Mouse (Mus musculus) cerebellum, adult 8-10 months (tissue): ENCODE results near the gene Odf3.

Experiments
- DNase-seq: peaks from one replicate; pipeline ENCODE4 v3.0.0; 2022

The Odf3 gene

DNA sequence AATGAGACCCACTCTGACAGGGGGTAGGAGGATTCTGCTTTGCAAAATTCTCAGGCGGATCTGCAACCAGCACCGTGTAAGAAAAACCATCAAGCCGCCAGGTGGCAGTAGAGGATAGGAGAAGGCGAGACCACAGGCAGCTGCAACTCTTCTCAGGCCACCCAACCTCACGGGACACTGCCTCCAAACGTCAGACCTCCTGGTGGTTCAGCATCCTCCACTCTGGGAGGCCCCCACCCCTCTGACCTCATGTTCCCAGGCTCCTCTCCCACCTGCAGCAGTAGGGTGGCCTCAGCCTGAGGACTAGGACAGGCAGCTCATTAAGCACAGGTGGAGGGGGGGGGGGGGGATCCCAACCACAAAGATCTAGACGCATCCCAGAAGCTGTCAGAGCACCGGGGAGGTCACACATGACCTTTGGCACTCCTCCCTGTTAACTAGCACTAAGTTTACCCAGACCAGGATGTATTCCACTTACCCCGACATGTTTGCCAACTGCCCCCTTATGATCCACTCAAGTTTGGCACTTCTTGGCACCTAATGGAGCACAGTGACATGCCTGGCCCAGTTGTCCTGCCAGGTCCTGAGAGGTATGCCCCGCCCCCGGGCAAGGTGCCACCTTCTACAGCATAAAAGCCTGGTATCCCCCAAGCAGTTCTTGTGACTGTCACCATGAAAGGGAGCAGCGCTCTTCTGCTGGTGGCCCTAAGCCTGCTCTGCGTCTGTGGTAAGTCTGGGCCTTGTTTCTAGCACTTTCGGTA, 2.5 kb upstream of the Odf3 start, which contains the start of gene Scgb1c1:
TSS of gene Scgb1c1 (plus strand) at position 643 of the 761 bp plus-strand sequence.
- DNase-seq, result peak; percentile 90

DNA sequence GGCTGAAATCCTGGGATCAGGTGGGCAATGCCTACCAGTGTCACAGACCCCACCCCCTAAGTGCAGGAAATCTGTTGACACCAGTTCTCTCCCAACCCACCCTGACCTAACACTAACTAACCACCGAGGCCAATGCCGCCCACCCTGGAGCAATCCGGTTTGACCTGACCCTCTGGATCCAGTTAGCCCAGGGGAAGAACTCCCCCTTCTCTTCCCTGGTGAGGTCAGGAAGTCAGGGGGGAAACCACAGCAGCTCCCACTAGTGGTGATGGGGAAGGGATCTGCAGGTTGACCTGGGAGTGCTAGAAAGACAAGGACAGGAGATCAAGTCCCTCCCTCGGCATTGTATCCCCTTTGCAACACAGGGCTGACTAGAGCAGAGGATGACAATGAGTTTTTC, 1.9 kb upstream of the Odf3 start:
- no peak for DNase-seq

DNA sequence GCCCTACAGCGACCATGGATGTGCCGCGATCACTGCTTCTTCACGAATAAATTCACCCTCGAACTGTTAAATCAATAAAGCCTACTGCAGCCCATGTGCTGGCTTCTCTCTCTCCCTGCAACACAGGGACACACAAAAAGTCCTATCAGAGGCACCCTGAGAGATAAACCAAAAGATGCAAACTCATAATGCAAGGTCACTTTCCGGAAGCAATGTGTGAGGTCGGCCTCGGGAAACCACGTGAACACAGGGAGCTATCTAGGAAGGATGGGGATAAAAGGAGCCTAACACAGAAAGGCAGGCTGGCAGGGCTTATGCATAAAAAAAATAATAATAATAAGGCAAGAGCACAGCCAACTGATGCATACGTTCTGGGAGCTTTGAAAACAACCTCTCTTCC, 929 bp upstream of the Odf3 start:
- DNase-seq, result no peak

DNA sequence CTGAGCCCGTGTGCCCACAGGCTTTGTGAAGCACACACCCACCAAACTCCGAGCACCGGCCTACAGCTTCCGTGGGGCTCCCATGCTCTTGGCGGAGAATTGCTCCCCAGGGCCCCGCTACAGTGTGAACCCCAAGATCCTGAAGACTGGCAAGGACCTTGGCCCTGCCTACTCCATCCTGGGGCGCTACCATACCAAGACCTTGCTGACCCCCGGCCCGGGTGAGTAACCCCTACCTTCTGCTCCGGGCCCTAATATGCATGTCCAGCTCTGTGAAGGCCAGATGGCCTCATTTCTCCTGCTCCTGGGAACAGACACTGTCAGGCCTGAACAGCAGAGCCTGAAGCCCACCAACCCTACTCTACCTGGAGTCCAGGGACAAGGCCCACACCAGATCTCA, 986 bp downstream of the Odf3 start:
- no peak for DNase-seq

DNA sequence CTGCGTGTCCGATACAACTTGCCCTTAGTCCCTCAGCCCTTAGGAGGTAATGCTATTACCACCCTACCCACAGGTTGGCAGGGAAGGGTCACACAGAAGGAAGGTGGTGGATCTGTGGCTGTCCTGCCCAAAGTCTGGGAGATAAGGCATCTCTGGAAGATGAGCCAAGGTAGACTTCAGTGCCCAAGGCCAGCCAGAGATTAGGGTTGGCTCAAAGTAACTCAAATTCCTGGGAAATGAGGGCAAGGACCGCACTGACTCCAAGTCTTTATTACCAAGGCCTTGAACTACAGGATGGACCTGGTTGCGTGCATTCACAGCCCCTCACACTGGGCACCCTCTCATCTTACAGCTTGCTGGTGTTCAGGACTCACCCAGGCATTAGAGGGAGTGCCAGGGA, 4.3 kb downstream of the Odf3 start:
- DNase-seq, result no peak

DNA sequence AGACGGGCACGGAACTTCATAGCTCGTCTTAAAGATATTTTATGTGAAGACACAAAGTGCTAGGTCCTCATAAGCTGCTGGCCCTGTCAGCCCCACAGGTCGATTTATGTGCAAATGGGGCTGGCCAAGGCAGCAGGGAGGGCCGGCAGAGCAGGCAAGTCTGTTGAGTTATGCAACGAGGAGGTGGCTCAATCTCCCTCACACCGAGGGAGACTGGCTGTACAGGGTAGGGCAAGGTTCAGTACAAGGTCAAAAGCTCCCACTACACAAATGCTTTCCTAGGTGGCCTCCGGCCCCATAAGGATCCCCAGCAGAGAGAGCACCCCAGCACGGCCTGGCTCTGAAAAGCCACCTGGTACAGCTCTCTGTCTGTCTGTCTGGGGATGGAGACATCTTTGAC, 5.8 kb downstream of the Odf3 start:
- no peak for DNase-seq

DNA sequence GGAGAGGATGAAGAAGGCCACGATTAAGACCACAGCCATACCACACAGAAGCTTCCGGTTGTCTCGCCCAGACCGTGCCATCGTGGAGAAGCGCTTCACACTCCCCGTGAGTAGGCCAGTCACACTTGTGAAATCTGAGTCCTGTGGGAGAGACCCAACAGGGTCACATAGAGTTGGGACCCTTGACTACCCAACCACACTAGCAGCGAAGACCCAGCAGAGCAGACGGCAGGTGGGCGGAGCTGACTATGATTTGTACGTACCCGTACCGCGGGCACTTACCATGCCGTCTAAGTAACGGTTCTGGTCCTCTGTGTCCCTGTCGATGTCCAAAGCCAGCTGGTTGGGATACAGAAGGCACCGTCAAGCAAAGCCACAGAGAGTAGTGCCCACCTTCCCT, 6.9 kb downstream of the Odf3 start:
- no peak for DNase-seq

DNA sequence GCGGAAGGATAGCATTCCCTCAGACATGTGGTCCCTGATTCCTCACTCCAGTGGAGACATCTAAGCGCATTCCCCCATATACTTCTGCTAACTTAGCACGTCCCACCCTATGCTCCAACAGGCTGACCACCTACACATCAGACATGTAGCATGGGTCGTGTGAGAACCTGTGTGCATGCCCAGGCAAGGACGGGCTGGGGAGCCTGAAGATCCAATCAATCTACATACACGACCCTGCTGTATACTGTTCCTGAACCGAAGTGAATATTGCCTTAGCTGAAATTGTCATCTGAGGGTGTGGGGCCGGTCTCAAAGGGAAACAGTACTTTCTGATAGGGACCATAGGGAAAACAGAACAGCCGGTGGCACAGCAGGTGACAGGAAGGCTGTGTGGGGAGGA, 7.6 kb downstream of the Odf3 start:
- DNase-seq, result no peak

DNA sequence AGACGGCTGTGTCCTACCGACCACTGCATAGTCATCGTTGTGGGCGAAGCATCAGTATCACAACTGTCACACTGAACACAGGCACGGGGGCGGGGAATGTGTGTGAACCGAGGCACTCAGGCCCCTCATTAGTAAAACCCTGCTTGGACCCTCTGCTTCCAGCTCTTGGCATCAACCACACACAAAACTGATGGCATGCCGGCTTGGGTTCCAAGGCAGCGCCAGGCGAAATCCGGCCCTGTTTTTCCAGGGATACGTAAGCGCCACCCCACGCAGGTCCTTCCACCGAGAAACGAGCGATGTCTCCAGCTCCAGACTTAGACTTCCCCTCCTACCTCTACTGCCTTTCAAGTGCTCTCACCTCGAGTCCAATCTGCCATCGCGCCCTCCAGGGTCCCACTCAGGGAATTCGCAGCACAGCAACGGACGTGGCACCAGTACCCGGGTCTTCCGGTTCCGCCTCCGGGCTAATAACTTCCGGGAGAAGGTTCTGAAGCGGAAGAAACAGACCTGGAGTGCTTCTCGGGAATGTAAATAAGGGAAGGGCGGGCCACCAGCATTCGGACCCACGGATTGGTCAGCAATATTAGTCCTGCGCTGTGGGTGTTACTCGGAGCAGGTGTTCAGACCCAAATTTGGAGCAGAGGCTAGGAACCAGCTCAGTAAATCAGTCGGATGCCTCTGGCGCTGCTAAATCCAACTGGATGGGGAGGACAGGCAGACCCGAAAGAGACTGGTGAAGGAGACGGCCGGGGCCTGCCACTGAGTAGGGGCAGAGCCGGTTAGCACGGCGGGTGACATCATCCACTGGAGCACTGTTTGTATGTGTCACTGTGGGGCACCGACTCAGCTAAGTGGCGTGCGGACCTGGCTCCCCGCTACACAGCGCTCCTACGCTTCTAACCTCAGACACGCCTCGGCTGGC, 8.5 kb downstream of the Odf3 start, which contains the start of gene Gm45785:
TSS of gene Gm45785 (minus strand) at position 472 of the 925 bp plus-strand sequence.
- DNase-seq, result peak; percentile 77

DNA sequence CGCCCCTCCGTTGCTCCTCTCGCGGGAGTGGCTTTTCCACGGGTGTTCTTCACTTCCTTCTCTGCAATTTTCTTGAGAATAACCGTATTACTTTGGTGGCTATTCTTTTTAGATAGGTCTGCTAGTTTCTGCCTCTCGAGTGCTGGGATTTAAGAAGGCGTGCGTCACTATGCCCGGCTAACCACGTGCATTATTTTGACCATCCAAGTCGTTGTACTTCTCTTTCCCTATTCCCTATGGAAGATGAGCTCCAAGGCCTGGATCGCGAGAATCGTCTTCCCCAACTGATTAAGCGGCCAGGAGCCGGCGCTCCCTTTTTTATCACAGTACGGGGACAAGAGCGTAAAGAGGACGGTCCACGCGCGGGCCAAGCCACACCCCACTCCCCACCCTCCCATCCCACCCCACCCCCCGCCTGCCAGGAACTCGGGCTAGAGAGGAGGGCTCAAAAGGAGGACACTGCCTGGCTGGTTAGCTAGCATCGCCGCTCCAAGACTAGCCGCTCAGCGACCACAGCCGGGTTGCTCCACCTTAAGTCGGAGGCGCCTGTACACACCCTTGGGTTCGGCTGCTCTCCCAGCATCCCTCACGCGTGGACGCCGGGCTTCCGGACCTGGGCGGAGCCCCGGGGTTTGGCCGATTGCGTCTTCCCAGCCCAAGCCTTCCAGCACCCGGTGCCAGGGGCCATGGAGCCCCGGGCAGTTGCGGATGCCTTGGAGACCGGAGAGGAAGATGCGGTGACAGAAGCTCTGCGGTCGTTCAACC, 9.4 kb downstream of the Odf3 start, which contains the start of gene Ric8a:
TSS of gene Ric8a (plus strand) at position 173 of the 765 bp plus-strand sequence.
- peak; percentile 82 for DNase-seq

DNA sequence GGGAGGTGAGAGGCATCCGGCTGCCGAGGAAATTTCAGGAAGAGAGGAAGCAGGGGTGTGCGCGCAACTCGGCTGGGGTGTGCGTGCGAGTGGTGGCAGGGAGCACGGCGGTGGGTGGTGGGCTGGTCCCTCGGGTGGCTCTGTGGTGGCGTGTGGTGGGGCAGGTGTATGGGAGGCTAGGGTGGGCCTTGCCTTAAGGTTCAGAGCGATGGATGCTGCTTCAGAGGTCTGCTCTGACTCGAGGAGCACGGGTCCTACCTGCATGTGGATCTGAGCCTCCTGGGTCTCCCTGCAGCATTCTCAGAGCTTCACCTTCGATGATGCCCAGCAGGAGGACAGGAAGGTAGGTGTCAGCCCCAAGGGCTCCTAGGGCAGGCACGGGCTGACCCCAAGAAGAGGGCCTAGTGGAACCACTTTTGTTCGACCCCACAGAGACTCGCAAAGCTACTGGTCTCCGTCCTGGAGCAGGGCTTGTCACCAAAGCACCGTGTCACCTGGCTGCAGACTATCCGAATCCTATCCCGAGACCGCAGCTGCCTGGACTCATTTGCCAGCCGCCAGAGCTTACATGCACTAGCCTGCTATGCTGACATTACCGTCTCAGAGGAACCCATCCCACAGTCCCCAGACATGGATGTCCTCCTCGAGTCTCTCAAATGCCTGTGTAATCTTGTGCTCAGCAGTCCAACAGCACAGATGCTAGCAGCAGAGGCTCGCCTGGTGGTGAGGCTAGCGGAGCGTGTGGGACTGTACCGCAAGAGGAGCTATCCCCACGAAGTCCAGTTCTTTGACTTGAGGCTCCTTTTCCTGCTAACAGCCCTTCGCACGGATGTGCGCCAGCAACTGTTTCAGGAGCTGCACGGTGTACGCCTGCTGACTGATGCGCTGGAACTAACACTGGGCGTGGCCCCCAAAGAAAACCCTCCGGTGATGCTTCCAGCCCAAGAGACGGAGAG, 10.2 kb downstream of the Odf3 start, which contains the start of gene Bet1l:
TSS of gene Bet1l (minus strand) at position 28 of the 956 bp plus-strand sequence.
- peak; percentile 35 for DNase-seq

DNA sequence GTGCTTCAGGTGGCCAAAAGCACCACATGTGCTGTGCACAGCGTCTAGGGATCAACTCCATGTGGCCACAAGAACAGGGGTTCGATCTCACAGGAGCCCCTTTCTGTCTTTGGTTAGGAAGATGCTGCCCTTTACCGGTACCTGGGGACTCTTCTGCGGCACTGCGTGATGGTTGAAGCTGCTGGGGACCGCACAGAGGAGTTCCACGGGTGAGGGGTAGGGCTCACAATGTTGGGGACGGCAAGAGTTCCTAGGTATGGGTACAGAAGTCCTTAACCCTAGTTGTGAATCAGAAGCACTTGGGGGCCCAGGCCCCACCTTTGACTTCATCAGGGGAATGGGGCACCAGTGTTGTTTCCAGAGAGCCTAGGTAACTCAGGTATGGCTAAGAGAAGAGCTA, 11.1 kb downstream of the Odf3 start:
- no peak for DNase-seq

DNA sequence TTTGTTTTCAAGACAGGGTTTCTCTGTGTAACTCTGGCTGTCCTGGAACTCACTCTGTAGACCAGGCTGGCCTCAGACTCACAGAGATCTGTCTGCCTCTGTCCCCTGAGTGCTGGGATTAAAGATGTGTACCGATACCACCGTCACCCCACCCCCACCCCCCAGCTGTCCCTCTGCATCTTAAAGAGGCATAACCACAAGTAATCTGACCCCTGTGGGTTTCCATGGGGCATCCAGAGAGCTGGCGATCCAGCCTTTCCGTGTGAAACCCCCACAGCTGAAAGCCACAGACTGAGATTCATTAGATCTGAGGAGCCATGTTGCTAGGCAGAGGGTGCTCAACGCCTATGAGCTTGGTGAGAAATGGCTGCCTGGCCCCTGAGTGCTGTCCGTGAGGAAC, 12.4 kb downstream of the Odf3 start:
- DNase-seq, result no peak

DNA sequence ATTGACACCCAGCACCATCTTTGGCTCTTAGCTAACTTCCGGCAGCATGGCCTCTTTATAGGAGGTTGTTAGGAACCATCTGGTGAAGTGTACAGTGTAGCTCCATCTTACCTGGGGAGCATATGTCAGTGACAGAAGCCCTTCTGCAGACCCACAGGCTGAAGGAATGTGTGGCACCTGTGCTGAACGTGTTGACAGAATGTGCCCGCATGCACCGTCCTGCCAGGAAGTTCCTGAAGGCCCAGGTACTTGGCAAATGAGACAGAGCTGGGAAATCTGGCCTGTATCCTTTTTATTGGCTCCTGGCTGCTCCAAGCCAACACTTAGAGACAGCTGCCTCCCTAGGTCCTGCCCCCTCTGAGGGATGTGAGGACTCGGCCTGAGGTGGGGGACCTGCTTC, 13.1 kb downstream of the Odf3 start:
- no peak for DNase-seq

DNA sequence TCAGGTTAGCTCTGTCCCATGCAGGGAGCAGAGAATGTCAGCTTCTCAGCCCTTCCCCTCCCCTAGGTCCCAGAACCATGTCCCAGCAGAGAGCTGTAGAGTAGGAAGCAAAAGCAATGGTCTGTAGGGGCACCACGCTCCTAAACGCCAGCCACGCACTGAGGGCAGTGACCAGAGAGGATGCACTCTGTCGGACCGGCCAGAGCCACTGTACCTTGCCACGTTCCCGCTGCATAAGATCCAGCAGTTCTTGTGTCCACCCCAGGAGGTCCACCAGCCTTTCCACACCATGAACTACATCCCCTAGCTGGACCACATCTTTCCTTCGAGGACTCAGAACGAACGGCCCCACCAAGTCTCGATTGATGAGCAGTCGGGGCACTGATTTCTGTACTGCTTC, 17.2 kb downstream of the Odf3 start:
- no peak for DNase-seq

DNA sequence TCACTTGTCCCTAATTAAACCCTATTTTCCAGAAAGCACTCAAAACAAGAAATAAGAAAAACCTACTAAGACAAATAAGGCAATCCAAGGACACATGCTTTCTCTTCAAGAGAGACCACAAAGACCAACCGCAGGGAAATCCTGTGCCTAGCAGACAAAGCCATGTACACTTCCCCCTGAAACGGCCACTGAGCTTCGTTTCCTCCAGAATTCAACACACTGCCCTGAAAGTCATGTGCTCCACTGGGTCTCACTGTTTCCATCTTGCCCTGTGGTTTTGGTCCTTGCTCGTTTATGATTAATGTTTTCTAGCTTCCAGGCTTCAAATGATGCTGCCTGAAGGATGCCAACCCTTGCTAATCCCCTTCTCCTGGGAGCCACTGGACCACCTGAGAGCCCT, 26.6 kb downstream of the Odf3 start:
- no peak for DNase-seq

DNA sequence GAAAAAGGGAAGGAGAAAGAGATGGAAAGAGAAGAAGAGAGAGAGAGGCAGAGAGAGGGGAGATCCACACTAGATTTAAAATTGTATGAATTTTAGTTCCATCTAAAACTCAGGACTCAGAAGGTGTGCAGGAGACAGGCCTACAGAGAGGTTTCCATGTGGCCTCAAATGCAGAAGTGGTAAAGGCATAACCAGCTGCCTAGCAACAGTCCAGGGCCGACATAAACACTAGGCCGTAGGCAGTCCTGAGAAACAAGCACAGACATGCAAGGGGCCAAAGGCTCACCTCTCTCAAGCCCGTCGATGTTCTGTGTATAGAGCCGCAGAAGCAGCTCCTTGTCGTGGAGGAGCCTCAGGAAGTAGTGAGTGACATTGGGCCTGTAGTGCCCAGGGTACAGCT, 29.8 kb downstream of the Odf3 start:
- DNase-seq, result no peak

DNA sequence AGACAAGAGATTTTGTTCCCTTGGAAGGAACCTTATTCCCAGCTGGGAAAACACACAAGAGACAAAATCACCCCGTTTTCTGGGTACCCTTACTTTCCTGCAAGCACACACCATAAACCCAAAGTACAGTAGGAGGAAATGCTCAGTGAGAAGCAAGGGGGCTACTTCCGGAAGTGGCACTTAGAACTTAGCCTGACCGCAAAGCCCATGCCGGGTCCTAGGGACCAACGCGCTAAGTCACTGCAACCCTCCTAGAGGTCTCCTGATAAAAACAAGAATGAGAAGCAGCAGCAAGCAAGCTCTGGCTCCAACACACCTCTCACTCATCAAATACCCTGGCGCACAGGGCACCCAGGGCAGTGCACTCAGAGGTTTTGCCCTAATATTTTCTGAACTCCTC, 31.8 kb downstream of the Odf3 start:
- no peak for DNase-seq

DNA sequence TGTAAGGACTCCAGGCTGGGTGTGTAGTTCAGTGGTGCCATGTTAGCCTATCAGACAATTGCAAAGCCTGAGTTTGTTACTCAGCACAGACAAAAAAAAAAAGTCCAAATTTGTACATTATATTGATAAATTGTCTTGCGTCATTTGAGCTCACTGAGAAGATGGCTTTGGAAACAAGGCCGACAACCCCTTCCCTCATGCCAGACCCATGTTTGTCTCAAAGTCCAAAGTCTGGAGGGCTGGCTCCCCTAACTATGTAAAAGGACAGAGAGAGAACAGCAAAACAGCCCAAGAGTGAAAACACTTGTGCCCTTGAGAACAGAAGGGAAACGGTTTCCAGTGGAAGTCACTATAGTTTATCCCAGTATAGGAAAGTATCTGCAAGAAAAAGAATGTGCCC, 32.8 kb downstream of the Odf3 start:
- no peak for DNase-seq

DNA sequence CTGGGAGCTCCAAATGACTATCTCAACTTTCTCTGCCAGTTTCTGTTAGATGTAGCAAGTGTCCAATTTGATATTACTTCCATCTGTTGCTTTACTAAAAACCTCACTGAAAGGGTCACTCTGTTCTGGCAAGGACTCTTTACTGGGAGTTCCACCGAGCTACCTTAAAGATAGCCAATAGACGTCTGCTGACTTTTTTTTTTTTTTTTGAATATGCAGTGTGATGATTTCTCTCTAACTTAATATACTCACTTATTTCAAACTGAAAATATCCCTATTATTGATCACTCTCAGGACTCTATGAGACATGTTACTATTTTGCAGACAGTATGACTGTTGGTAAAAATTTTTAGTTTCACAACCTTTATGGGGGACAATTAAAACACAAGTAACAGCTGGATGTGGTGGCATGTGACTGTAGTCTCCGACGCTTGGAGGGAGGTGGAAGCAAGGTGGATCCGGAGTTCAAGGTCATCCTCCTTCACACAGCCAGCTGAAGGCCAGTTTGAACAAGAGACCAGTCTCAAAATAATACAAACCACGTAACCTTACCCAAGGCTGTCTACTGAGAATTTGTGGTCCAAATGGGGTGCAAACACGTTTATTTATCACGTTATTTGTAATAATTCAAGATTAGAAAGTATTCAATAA, 33.4 kb downstream of the Odf3 start:
- DNase-seq, result no peak
